Mouse (Mus musculus): ENCODE results near the gene Mycbpap. TPM values are rescaled to one million over a fixed set of nuclear protein-coding genes. Genes with fewer than 3 reads are reported as not detected.

The Mycbpap gene
- polyA plus RNA-seq, 1 experiment from 2014 or later: 4.8 TPM

GRCm38 (mm10) chr11:94491035-94491748, 30.4 kb downstream of the Mycbpap start:
- H3K4me2 ChIP-seq (ENCODE audit: low read depth, low read length, severe bottlenecking): peak overlapping the region; percentile 89
- H3K4me3 ChIP-seq (ENCODE audit: low read depth, low read length): peak overlapping the region; percentile 47
- no peaks in the 10 kb centered on the region for H3K36me3 ChIP-seq (ENCODE audit: control insufficient read depth, insufficient read depth, low read length)
- ATAC-seq (replicated peaks; ENCODE audit: low FRiP score): peak; percentile 78
- no peaks in the 10 kb centered on the region for H3K9me3 ChIP-seq (ENCODE audit: control insufficient read depth, low read length)
- peaks cover 5% of the 10 kb centered on the region; the same call in 1 of the 2 replicates for H3K4me1 ChIP-seq (replicated peaks; ENCODE audit: control insufficient read depth, insufficient read depth, low read length)
- peak overlapping the region; percentile 67 for H3K9ac ChIP-seq (ENCODE audit: low read length)
- WGBS: 4% methylated on average over 55 of the region's 55 CpGs
- peaks cover 10% of the 10 kb centered on the region for H3K27me3 ChIP-seq (ENCODE audit: control insufficient read depth, insufficient read depth, low read length)
- no peak overlapping the region for H3K27ac ChIP-seq (ENCODE audit: low read depth, low read length)
- DNase-seq (ENCODE audit: low spot score): peak; percentile 84

GRCm38 (mm10) chr11:94489745-94490144, 31.8 kb downstream of the Mycbpap start:
- DNase-seq (ENCODE audit: low spot score) (no peak), ATAC-seq (replicated peaks; ENCODE audit: low FRiP score) (no peak)
- Histone ChIP-seq H3K4me2 (ENCODE audit: low read depth, low read length, severe bottlenecking) (no peak overlapping the region), H3K36me3 (ENCODE audit: control insufficient read depth, insufficient read depth, low read length) (no peaks in the 10 kb centered on the region), H3K27me3 (ENCODE audit: control insufficient read depth, insufficient read depth, low read length) (peaks cover 10% of the 10 kb centered on the region), H3K4me1 (replicated peaks; ENCODE audit: control insufficient read depth, insufficient read depth, low read length) (peaks cover 5% of the 10 kb centered on the region; the same call in 1 of the 2 replicates), H3K9me3 (ENCODE audit: control insufficient read depth, low read length) (no peaks in the 10 kb centered on the region), H3K27ac (ENCODE audit: low read depth, low read length) (no peak overlapping the region), H3K9ac (ENCODE audit: low read length) (no peak overlapping the region), H3K4me3 (ENCODE audit: low read depth, low read length) (no peak overlapping the region)
- 30% methylated on average over 4 of the region's 4 CpGs for WGBS

DNA sequence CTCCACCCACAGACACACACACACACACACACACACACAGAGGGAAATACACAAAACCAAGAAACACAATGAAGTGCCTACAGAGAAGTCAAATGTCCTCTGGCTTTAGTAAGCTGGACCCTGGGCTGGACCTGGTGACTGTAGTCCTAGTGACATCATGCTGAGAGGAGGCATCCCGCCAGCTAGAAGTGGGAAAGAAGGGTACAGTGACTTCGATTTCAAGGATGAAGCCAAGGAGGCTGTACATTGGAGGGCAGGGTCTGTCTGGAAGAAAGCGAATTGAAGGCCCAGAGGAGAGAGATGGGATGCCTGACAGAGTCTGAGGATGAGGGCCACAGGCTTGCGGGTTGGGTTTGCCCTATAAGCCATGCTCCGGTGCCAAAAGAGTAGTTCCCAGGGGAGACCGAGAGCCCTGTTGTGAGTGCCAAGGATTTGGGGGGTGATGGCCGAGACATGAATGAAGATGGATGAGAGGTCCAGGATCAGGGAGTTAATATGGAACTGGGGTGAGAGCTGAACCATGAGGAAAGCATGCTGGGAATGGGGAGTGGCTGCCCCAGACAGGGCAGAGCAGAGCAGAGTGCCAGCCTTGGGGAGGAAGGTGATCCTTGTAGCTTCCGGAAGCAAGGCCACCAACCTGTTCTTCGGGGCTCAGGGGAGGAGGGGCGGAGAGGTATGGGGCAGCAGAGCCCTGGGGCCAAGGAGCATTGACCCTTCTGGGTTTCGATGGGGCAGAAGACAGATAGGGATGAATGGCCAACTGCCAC, 32.6 kb downstream of the Mycbpap start:
- H3K9me3 ChIP-seq (ENCODE audit: control insufficient read depth, low read length): no peaks in the 10 kb centered on the region
- DNase-seq (ENCODE audit: low spot score): no peak
- ATAC-seq (replicated peaks; ENCODE audit: low FRiP score): no peak
- WGBS: 87% methylated on average over 11 of the region's 11 CpGs
- no peak overlapping the region for H3K4me2 ChIP-seq (ENCODE audit: low read depth, low read length, severe bottlenecking)
- no peak overlapping the region for H3K27ac ChIP-seq (ENCODE audit: low read depth, low read length)
- H3K4me3 ChIP-seq (ENCODE audit: low read depth, low read length): no peak overlapping the region
- H3K9ac ChIP-seq (ENCODE audit: low read length): no peak overlapping the region
- H3K27me3 ChIP-seq (ENCODE audit: control insufficient read depth, insufficient read depth, low read length): peaks cover 10% of the 10 kb centered on the region
- no peaks in the 10 kb centered on the region for H3K36me3 ChIP-seq (ENCODE audit: control insufficient read depth, insufficient read depth, low read length)
- peaks cover 5% of the 10 kb centered on the region; the same call in 1 of the 2 replicates for H3K4me1 ChIP-seq (replicated peaks; ENCODE audit: control insufficient read depth, insufficient read depth, low read length)

DNA sequence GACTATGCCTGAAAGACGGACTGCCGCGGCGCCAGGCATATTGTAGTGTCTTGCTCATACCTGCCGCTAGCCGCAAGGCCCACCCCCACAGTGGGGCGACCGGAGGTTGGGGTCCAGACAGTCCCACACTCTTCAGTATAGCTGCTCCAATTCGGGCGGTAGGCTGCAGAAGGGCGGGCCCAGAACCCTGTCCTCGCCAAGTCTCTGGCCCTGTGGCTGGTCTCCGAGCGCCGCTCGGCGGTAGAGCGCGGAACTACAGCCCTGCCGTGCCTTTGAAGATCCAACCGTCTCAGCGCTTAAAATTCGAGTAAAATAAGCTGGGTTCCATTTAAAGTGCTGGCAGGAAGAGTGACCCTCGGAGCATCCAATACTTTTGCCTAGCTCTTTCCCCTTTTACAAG, 35.5 kb downstream of the Mycbpap start, which contains the start of gene Spata20:
Spata20 (minus strand) TSS at position 179 of the 400 bp plus-strand sequence.
- H3K4me2 ChIP-seq (ENCODE audit: low read depth, low read length, severe bottlenecking): 0 out of 2 replicates have a peak within 1 kb of the TSS, but pooled peaks have one; percentile 15
- DNase-seq (ENCODE audit: low spot score): peak; percentile 92
- ATAC-seq (replicated peaks; ENCODE audit: low FRiP score): peak; percentile 72
- H3K9me3 ChIP-seq (ENCODE audit: control insufficient read depth, low read length): no peaks in the 10 kb centered on the region
- peaks cover 2% of the 10 kb centered on the region; the same call in 1 of the 2 replicates for H3K4me1 ChIP-seq (replicated peaks; ENCODE audit: control insufficient read depth, insufficient read depth, low read length)
- H3K27ac ChIP-seq (ENCODE audit: low read depth, low read length): no peak within 1 kb of the TSS
- no peaks in the 10 kb centered on the region for H3K36me3 ChIP-seq (ENCODE audit: control insufficient read depth, insufficient read depth, low read length)
- H3K27me3 ChIP-seq (ENCODE audit: control insufficient read depth, insufficient read depth, low read length): peaks cover 4% of the 10 kb centered on the region; the same call in 1 of the 2 replicates
- 2% methylated on average over 24 of the region's 24 CpGs for WGBS
- H3K9ac ChIP-seq (ENCODE audit: low read length): no peak within 1 kb of the TSS
- no peak within 1 kb of the TSS for H3K4me3 ChIP-seq (ENCODE audit: low read depth, low read length)

DNA sequence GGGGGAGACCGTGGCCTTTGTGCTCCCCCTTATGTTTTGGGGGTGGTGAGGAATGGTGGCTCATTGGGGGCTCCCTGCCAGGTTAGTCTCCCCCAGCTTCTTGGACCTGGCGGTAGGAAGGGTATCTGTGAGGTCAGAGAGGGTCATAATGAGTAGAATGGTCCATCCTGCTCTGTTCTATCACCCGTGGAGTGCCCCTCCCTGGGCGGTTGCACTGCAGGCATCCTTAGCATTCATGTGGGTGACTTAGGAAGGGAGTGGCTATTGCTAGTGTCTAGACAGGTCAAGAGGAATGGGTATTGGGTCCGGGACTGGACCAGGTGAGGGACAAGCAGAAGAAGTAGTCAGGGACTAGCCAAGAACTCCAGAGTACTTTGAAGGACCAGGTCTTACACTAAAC, 36.3 kb downstream of the Mycbpap start:
- Histone ChIP-seq H3K4me2 (ENCODE audit: low read depth, low read length, severe bottlenecking) (no peak overlapping the region), H3K9ac (ENCODE audit: low read length) (no peak overlapping the region), H3K36me3 (ENCODE audit: control insufficient read depth, insufficient read depth, low read length) (no peaks in the 10 kb centered on the region), H3K4me1 (replicated peaks; ENCODE audit: control insufficient read depth, insufficient read depth, low read length) (0 out of 2 replicates have a peak, but pooled peaks cover 2% of the 10 kb centered on the region), H3K27me3 (ENCODE audit: control insufficient read depth, insufficient read depth, low read length) (no peaks in the 10 kb centered on the region; the same call in 1 of the 2 replicates), H3K27ac (ENCODE audit: low read depth, low read length) (no peak overlapping the region), H3K4me3 (ENCODE audit: low read depth, low read length) (no peak overlapping the region), H3K9me3 (ENCODE audit: control insufficient read depth, low read length) (no peaks in the 10 kb centered on the region)
- WGBS: 79% methylated on average over 5 of the region's 5 CpGs
- no peak for DNase-seq (ENCODE audit: low spot score)
- no peak for ATAC-seq (replicated peaks; ENCODE audit: low FRiP score)

GRCm38 (mm10) chr11:94484636-94485035, 36.9 kb downstream of the Mycbpap start:
- DNase-seq (ENCODE audit: low spot score) (no peak), ATAC-seq (replicated peaks; ENCODE audit: low FRiP score) (no peak)
- no peak overlapping the region for H3K27ac ChIP-seq (ENCODE audit: low read depth, low read length)
- H3K36me3 ChIP-seq (ENCODE audit: control insufficient read depth, insufficient read depth, low read length): no peaks in the 10 kb centered on the region
- no peaks in the 10 kb centered on the region; the same call in 1 of the 2 replicates for H3K27me3 ChIP-seq (ENCODE audit: control insufficient read depth, insufficient read depth, low read length)
- no peak overlapping the region for H3K9ac ChIP-seq (ENCODE audit: low read length)
- no peaks in the 10 kb centered on the region for H3K9me3 ChIP-seq (ENCODE audit: control insufficient read depth, low read length)
- H3K4me1 ChIP-seq (replicated peaks; ENCODE audit: control insufficient read depth, insufficient read depth, low read length): 0 out of 2 replicates have a peak, but pooled peaks cover 2% of the 10 kb centered on the region
- no peak overlapping the region for H3K4me2 ChIP-seq (ENCODE audit: low read depth, low read length, severe bottlenecking)
- no peak overlapping the region for H3K4me3 ChIP-seq (ENCODE audit: low read depth, low read length)
- 81% methylated on average over 9 of the region's 9 CpGs for WGBS

DNA sequence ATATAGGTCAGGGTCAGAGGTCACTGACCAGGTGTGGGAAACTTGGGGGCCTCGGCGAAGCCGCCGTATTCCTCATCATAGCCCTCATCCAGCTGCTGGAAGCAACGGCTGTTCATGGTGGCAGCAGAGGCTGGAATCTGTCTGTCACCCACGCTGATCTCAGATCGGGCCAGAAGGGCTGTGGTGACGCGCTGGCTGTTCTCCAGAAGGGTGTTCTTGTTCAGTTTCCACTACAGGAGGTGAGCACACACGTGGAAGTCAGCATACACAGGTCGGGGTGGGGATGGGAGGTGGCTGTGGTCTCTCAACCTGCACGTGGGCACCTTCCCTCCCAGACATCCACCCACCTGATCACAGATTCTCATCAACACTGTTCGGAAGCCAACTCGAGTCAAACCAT, 37.6 kb downstream of the Mycbpap start:
- no peak overlapping the region for H3K4me3 ChIP-seq (ENCODE audit: low read depth, low read length)
- no peaks in the 10 kb centered on the region for H3K9me3 ChIP-seq (ENCODE audit: control insufficient read depth, low read length)
- WGBS: 83% methylated on average over 14 of the region's 14 CpGs
- no peaks in the 10 kb centered on the region for H3K4me1 ChIP-seq (replicated peaks; ENCODE audit: control insufficient read depth, insufficient read depth, low read length)
- DNase-seq (ENCODE audit: low spot score) (no peak), ATAC-seq (replicated peaks; ENCODE audit: low FRiP score) (no peak)
- no peak overlapping the region for H3K9ac ChIP-seq (ENCODE audit: low read length)
- H3K4me2 ChIP-seq (ENCODE audit: low read depth, low read length, severe bottlenecking): no peak overlapping the region
- no peaks in the 10 kb centered on the region; the same call in 1 of the 2 replicates for H3K27me3 ChIP-seq (ENCODE audit: control insufficient read depth, insufficient read depth, low read length)
- no peaks in the 10 kb centered on the region for H3K36me3 ChIP-seq (ENCODE audit: control insufficient read depth, insufficient read depth, low read length)
- no peak overlapping the region for H3K27ac ChIP-seq (ENCODE audit: low read depth, low read length)

- no peaks in the 10 kb centered on the region; the same call in 1 of the 2 replicates for H3K27me3 ChIP-seq (ENCODE audit: control insufficient read depth, insufficient read depth, low read length)
- no peak overlapping the region for H3K4me3 ChIP-seq (ENCODE audit: low read depth, low read length)
- 78% methylated on average over 11 of the region's 11 CpGs for WGBS
- H3K27ac ChIP-seq (ENCODE audit: low read depth, low read length): no peak overlapping the region
- ATAC-seq (replicated peaks; ENCODE audit: low FRiP score) (no peak), DNase-seq (ENCODE audit: low spot score) (no peak)
- H3K9ac ChIP-seq (ENCODE audit: low read length): no peak overlapping the region
- H3K9me3 ChIP-seq (ENCODE audit: control insufficient read depth, low read length): no peaks in the 10 kb centered on the region
- H3K4me2 ChIP-seq (ENCODE audit: low read depth, low read length, severe bottlenecking): no peak overlapping the region
- H3K4me1 ChIP-seq (replicated peaks; ENCODE audit: control insufficient read depth, insufficient read depth, low read length): no peaks in the 10 kb centered on the region
- H3K36me3 ChIP-seq (ENCODE audit: control insufficient read depth, insufficient read depth, low read length): no peaks in the 10 kb centered on the region
Measured at GRCm38 (mm10) chr11:94483436-94483835, 38.1 kb downstream of the Mycbpap start.

All from forebrain, embryonic 11.5 days (tissue).